Mouse (Mus musculus) spleen, embryonic (tissue): Measurements from ENCODE around the gene Dolk.

ENCODE experiments used
- CTCF ChIA-PET: fragments of 350-600 bp; sonication (Branson Sonifier 250); formaldehyde crosslinking; loops from one replicate; lab custom pipeline; 2022; lab: Charles Lee

Gene Dolk

DNA sequence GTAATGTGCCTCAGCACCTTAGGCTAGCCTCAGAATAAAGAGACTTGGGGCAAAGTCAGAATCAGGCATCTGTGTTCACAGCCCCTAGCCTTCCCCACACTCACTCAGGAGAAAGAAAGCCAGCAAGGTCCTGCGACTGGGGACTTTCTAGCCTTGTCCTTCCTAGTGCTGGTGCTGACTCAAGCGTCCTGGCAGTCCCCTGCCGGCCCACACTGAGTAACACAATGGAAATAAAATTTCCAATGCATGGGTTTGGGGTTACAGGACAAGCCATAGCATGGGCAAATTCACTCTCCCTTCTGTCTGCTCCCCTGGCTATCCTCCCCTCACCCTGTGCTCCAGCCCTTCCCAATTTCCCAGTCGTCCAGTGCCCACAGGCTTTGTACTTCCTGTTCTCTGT lies 17.8 kb downstream of the Dolk start:
- CTCF ChIA-PET: no interaction called here

DNA sequence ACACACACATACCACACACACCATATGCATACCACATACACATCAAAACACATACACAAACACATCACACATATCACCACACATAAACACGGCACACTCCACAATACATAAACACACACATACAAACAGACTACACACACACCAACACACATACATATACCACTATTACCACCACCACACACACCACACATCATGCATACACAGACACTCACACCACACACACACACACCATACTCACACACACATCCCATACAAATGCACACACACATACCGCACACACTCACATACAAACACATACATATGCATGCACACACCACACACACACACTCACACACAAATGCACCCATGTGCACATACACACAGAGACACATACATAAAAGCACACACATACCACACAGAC lies 18.7 kb downstream of the Dolk start:
- CTCF ChIA-PET: no interaction called here

DNA sequence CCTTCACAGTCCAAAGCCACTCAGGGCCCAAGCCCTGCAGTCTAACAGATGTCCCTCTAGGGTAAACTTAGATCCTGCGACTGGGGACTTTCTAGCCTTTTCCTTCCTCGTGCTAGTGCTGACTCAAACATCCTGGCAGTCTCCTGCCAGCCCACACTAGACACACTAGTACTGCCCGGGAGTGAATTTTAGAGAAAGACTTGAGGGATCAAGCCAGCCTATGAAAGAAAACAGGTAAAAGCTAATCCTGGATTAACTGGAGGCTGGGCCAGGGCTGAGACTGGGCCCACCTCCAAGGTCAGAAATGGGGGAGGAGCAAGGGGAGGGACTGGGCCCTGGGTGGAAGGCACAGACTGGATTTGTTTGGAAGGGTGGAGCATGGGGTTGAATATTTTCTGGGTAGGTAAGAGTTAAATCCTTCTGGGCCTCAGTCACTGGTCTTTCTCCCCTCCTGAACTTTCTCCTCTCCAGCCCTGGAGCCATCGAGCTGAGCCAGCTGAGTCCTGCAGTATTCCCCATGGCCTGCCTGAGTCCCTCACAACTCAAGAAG lies 19.7 kb downstream of the Dolk start:
- CTCF ChIA-PET: no interaction called here

DNA sequence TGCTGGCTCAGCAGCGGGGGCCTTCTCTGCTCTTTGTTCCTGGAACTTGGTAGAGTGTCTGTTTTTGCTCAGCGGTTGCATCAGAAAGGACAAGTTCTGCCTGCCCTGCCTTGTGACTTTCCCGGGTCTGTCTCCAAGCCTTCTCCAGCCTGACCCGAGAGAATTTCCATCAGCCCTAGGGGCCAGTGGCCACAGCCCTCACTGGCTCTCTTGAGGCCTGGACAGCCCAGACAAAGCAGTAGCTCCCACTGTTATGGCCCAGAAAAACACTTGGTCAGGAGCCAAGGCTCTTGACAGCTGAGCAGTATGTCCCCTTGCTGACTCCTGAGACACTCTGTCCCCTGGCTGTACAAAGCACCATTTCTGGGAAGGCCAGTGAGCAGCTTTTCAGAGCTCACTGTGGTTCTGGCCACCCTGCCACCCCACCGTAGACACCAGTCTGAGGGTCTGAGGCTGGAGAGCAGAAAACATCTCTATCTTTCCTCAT lies 20.3 kb downstream of the Dolk start, which contains the start of gene Phyhd1:
Gene Phyhd1 (plus strand): TSS at position 437 of the 487 bp plus-strand sequence.
- CTCF ChIA-PET: no interaction called here

DNA sequence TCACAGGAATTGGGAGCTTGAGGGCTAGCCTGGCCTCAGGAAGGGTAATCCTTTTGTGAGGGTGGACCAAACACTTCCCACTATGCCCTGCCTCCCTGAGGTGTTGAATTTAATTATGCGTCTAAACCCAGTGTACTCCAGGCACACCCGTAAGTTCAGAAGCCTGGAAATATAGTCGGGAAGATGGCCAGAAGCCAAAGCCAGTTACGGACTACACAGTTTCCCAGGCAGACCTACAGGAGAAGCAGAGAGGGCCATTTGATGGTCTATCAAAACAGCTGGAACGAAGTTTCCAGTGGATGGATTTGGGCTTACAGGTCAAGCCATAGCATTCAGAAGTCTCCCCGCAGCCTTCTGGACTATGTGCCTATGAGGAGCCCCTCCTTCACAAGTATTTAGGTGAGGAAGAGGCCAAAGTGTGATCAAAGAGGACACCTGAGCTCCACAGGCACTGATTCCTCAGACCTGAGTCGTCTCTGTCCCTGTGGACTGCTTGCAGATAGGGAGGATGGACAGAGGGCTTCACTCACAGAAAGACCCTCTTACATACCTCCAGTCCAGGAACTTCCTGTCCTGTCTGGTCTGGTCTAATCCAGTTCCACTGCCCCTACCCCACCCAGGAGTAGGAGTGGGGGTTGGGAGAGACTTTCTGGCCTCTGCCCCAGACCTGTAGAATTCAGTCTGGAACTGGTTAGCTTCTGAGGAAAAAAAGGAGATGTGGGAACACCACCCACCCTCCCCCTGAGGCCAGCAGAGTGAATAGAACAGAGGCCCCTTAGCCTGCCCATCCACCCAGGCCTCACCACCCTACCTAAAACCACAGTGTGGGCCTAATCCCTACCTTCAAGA lies 21.2 kb downstream of the Dolk start:
- CTCF ChIA-PET: no interaction called here

DNA sequence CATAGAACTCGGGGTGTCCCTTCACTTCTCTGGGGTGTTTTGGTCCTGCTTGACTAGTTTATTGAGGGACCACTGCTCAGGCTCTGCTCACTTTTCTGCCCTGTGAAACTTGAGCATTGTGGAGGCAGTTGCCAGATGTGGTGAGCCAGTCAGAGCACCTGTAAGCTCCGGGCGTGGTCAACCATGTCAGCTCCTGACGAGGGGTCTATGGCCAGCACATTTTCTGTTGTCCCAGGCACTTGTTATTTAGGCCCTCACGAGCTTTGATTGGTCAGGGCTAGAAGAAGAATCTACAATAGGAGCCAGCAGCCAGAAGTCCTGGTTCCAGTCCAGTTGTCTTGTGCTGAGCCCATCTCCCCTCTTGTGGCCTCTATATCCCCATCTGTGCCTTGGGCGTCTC lies 22.3 kb downstream of the Dolk start:
- CTCF ChIA-PET: no interaction called here

DNA sequence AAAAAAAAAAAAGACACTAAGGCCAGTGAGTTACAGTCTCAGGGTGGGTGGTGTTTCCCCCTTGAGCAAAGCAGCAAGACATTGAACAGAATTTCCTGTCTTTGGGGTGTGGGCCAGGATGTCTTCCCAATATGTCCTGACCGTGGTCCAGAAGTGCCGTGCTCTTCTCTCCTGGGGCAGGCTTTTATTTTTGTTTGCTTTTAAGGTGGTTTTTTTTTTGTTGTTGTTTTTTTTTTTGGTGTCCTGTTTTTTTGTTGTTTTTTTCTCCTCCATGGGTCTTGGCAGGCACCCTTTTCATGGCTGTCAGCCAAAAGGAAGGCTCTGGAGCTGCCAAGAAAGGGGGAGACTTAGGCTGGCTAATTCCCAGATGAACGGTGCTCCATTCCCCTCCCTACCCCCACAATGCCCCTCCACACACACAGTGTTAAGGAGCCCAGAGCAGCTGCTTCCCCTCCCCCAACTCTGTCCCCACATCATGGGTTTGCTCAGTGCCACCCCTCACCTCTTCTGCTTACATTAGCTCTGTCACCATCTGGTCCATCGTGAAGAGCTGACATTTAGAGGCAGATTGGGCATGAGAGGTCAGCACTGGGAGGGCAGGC lies 23.2 kb downstream of the Dolk start:
- CTCF ChIA-PET: no interaction called here

DNA sequence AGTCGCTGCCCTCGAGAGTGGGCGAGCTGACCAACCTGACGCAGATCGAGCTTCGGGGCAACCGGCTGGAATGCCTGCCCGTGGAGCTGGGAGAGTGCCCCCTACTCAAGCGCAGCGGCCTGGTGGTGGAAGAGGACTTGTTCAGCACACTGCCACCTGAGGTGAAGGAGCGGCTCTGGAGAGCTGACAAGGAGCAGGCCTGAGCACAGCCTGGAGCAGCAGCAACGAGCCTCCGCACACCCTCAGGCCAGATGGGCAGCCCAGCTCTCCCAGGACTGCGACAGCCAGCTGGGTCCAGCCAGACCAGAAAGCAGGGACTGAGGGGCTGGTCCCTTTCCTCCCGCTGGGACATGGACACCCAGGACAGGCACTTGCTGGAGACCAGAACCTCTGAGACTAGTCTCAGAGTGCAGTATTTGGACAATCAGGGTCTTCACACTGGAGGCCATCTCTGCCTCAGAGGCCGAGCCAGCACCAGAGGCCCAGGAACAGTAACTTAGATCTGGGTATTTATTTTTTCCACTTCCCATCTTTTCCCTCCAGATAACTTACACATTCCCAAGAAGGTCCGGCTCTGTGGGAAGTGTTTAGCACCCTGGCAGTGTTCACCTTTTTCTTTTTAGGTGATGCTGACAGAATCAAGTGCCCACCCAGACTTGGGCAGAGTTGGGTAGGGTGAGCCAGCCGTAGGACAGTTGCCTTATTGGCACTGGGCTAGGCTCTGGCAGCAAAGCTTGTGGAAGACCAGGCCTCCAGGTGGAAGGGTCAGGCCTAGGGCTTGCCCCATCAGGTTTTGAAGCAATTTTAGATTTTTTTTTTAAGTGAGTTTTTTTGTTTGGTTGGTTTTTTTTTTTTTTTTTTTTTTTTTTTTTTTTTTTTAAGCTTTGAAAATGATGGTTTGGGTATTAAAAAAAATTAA lies 24.0 kb downstream of the Dolk start:
- CTCF ChIA-PET: interaction anchor here (0.5 kb wide), 1 partner anchor 460 kb away, joined by 3 read pairs; the partner anchor contains the start of gene Slc27a4

DNA sequence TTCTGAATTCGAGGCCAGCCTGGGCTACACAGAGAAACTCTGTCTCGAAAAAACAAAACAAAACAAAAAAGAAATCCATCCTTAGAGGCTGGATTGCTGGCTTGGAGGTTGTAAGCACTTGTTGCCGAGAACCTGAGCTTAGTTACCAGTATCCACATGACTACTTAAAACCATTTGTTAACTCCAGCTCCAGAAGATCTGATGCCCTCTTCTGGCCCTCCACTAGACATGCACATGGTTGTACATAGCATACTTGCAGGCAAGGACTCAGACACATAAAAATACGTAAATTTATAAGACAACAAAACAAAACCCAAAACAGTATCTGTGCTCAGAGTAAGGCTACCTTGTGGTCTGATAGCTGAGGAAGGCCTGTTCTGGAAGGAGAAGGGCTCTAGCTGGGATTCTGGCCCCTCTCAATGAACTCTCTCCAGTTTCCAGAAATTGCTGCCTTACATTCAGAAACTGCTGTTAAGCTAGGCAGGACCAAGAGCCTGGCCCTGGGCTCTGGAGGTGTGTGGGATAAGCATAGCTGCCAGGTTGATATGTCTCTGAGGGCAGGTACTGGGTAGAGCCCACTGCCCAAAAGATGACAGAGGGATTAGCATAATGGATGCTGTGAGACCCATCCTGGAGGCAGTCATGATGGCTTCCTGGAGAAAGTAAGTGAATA lies 24.9 kb downstream of the Dolk start:
- CTCF ChIA-PET: interaction anchor here (0.5 kb wide), 1 partner anchor 459 kb away, joined by 3 read pairs; the partner anchor contains the start of gene Slc27a4

DNA sequence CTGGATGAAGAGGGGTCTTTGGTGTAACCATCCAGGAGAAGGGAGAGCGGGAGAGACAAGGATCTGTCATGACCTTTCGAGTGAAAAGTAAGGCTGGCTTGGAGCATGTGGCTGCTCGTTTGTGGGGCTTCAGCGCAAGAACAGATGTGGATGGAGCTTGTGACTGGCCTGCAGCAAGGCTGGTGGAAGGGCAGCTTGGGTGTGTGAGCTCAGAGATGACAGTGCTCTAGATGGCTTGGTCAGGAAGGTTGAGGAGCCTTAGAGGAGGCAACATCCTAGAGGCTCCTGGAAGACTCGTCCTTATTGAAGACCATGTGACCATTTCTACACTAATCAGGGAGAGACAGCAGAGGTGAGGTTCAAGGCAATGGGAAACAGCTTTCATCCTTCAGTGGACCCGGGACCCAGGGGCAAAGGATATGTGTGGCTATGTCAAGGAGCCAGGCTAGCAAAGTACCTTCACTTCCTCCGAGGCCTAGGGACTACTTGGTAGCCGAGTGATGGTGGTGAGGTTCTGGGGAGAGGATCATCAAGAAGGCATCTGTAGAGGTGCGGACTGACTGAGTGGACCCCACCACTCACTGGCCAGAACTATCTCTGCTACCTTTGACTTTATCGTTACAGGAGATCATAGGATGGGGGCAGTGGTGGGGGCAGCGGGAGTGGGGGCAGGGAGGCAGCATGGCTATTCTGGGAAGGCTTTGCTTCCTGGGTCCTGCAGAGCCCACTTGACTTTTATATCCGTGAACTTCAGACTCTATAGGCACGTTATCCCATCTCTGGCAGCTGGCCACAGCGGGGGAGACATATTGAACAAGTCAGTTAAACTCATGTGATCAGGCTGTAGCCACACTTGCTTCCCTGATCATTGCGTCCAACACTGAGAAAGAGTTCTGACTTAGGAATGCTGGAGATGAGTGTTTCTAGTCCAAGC lies 26.7 kb downstream of the Dolk start:
- CTCF ChIA-PET: interaction anchor here (0.7 kb wide), 1 partner anchor 535 kb away, joined by 4 read pairs; no protein-coding TSS in a partner anchor

DNA sequence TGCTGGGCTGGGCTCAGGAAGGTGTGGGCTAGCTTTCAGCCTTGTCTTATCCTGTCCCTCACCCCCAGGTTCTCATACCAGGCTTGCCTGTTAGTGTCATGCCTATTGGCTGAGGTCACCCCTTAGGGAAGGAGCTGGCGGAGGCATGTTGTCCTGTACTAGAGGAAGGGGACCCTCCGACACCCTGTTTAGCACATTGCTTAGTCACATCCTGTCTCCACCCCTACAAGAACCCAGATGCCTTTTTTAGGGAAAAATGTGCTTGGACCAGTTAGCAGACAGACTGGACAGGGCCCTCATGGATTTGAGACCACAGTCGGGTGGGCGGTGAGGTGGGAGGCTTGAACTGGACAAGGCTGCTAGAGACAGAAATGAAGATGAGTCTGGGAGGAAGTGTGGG lies 27.5 kb downstream of the Dolk start:
- CTCF ChIA-PET: interaction anchor here (1.4 kb wide), 1 partner anchor 21 kb away, joined by 3 read pairs; the partner anchor contains the start of gene Lrrc8a

DNA sequence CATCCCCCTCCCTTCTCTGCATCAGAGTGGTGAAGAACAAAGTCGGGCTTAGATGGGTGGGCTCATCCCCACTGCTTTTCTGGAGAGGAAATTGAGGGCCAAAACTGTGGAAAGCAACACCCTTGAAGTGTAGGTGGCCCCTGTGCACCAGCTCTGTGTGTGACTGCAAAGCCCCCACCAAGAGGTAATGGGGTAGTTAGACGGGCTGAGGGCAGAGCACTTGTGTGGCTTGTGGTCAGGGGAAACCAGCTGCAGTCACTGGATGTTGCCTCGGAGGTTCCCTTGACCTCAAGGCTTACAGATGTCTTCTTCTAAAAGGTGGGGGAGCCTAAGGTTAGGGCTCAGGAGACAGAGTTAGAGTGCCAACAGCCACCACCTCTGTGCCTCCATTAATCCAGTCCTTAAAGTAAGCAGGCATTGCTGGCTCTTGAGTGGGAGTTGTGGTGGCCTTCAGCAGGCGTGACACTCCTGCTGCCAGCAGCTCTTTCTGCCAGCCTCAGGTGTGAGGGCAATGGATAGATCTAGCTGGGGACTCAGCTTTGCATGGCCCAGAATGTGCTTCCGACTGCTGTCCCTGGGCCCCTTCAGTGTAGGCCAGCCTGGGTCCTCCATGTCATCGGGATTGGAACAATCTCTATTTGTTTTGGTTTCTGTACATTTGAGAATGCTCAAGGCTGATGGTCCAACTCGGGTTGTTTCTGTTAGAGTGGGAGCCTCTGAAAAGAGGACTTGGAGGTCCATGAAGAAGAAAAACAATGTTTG lies 28.3 kb downstream of the Dolk start:
- CTCF ChIA-PET: interaction anchor here (1.4 kb wide), 1 partner anchor 21 kb away, joined by 3 read pairs; the partner anchor contains the start of gene Lrrc8a

DNA sequence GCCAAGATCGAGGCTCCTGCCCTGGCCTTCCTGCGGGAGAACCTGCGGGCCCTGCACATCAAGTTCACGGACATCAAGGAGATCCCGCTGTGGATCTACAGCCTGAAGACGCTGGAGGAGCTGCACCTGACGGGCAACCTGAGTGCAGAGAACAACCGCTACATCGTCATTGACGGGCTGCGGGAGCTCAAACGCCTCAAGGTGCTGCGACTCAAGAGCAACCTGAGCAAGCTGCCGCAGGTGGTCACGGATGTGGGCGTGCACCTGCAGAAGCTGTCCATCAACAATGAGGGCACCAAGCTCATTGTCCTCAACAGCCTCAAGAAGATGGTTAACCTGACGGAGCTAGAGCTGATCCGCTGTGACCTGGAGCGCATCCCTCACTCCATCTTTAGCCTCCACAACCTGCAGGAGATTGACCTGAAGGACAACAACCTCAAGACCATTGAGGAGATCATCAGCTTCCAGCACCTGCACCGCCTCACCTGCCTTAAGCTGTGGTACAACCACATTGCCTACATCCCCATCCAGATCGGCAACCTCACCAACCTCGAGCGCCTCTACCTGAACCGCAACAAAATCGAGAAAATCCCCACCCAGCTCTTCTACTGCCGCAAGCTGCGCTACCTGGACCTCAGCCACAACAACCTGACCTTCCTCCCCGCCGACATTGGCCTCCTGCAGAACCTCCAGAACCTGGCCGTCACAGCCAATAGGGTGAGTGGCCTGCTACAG lies 29.4 kb downstream of the Dolk start:
- CTCF ChIA-PET: interaction anchor here (1.4 kb wide), 1 partner anchor 20 kb away, joined by 3 read pairs; the partner anchor contains the start of gene Lrrc8a

DNA sequence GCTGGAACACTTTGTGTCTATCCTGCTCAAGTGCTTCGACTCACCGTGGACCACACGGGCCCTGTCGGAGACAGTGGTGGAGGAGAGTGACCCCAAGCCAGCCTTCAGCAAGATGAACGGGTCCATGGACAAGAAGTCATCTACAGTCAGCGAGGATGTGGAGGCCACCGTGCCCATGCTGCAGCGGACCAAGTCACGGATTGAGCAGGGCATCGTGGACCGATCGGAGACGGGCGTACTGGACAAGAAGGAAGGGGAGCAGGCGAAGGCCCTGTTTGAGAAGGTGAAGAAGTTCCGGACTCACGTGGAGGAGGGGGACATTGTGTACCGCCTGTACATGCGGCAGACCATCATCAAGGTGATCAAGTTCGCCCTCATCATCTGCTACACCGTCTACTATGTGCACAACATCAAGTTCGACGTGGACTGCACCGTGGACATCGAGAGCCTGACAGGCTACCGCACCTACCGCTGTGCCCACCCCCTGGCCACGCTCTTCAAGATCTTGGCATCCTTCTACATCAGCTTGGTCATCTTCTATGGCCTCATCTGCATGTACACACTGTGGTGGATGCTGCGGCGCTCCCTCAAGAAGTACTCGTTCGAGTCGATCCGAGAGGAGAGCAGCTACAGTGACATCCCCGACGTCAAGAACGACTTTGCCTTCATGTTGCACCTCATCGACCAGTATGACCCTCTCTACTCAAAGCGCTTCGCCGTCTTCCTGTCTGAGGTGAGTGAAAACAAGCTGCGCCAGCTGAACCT lies 30.3 kb downstream of the Dolk start:
- CTCF ChIA-PET: no interaction called here

DNA sequence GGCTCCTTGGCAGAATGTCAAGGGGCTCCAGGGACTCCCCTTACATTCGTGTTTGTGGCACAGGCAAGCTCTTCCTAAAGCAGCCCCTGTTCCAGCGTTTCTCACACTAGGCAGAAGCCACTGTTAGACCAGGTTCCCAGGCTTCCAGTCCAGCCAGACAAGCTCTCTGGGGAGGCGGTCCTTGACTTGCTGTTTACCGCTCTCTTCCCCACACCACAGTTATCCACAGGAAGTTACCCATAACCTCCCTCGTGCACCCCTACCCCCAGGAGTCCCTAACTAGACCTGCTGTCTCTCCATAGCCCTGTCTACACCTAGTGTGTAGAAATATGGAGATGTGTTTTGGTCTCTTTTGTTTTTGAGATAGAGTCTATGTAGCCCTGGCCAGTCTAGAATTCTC lies 32.3 kb downstream of the Dolk start:
- CTCF ChIA-PET: interaction anchor here (1.2 kb wide), 1 partner anchor 16 kb away, joined by 3 read pairs; no protein-coding TSS in a partner anchor

DNA sequence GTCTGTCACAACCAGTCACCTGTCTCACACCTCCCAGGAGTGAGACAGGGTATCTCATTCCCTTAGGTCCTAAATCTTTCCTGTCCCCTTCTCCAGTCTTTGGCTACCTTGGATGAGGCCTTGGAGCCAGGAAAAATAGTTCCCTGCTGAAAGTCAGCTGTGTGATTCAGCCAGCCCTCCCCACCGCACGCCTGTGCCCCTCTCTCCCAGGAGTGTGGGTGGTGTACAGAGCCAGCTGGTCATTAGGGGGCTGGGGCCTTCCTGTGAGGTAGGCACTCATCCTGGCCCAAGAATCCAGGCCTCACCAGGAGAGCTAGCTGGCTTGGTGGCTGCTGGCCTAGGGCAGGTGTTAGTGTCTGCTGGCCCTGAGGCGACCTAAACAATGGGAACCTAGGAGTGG lies 33.6 kb downstream of the Dolk start:
- CTCF ChIA-PET: no interaction called here
